Mouse (Mus musculus) thymus, adult 2 months (tissue): ENCODE data around the gene Akap13.

Source experiments
- CTCF ChIP-seq: fragments of 200-500 bp; IDR thresholded peaks from 2 replicates; pipeline ENCODE4 v1.5.1; 2012; ENCODE audit warnings: mild to moderate bottlenecking, control low read depth, low read length, moderate library complexity, borderline replicate concordance; ENCODE audit not compliant: control insufficient read depth, poor library complexity, insufficient read depth; ENCODE audit errors: extremely low read depth
- POLR2A ChIP-seq: fragments of 200-500 bp; IDR thresholded peaks from 2 replicates; pipeline ENCODE4 v1.6.1; 2012; ENCODE audit warnings: mild to moderate bottlenecking, low read length, control low read depth, moderate library complexity; ENCODE audit not compliant: control insufficient read depth, poor library complexity, insufficient read depth; ENCODE audit errors: extremely low read depth

GRCm38 (mm10) chr7:75412011-75412510 lies 43.3 kb upstream of the Akap13 start:
- no peak for TF ChIP-seq CTCF
- TF ChIP-seq POLR2A = no peak
